Mouse (Mus musculus): ENCODE results near the gene Serpinb9d. TPM values are rescaled to one million over a fixed set of nuclear protein-coding genes. Genes with fewer than 3 reads are reported as not detected.
"Not testable (repeated sequence)": the region's sequence is repeated elsewhere in the genome, so short reads cannot be mapped to it uniquely, and the experiment has no call there.

The Serpinb9d gene
- polyA plus RNA-seq (2012; rRNA removed), result not detected in 2 replicates

GRCm38 (mm10) chr13:33192659-33193058 lies at the start of gene Serpinb9d:
TSS of gene Serpinb9d (plus strand) at chr13:33192959.
- no peak for DNase-seq
- H3K27ac ChIP-seq (ENCODE audit: control insufficient read depth, insufficient read depth, low read length), result no peak within 1 kb of the TSS
- no peaks in the 10 kb centered on the region for H3K27me3 ChIP-seq (ENCODE audit: control insufficient read depth, insufficient read depth, low read length)
- no peak within 1 kb of the TSS for H3K4me3 ChIP-seq (ENCODE audit: control insufficient read depth, insufficient read depth, low read length)
- H3K36me3 ChIP-seq (ENCODE audit: control insufficient read depth, insufficient read depth, low read length), result no peaks in the 10 kb centered on the region
- TF ChIP-seq CTCF (IDR thresholded peaks at IDR 0.05; ENCODE audit: borderline replicate concordance, control insufficient read depth, extremely low read depth, insufficient read depth, low read length, poor library complexity) (no peak), POLR2A (IDR thresholded peaks at IDR 0.05; ENCODE audit: control insufficient read depth, extremely low read depth, insufficient read depth, low read length, poor library complexity) (no peak)
- WGBS, result 83% methylated on average over 5 of the region's 5 CpGs
- no peaks in the 10 kb centered on the region for H3K4me1 ChIP-seq (replicated peaks; ENCODE audit: control insufficient read depth, insufficient read depth, low read length)

GRCm38 (mm10) chr13:33159642-33160041 lies 33.1 kb upstream of the Serpinb9d start, which contains the start of gene Serpinb9c:
TSS of gene Serpinb9c (minus strand) at chr13:33159742.
- TF ChIP-seq POLR2A (IDR thresholded peaks at IDR 0.05; ENCODE audit: control insufficient read depth, extremely low read depth, insufficient read depth, low read length, poor library complexity) (no peak), CTCF (IDR thresholded peaks at IDR 0.05; ENCODE audit: borderline replicate concordance, control insufficient read depth, extremely low read depth, insufficient read depth, low read length, poor library complexity) (no peak)
- Histone ChIP-seq H3K4me3 (ENCODE audit: control insufficient read depth, insufficient read depth, low read length) (no peak within 1 kb of the TSS), H3K27ac (ENCODE audit: control insufficient read depth, insufficient read depth, low read length) (no peak within 1 kb of the TSS), H3K27me3 (ENCODE audit: control insufficient read depth, insufficient read depth, low read length) (no peaks in the 10 kb centered on the region), H3K4me1 (replicated peaks; ENCODE audit: control insufficient read depth, insufficient read depth, low read length) (no peaks in the 10 kb centered on the region), H3K36me3 (ENCODE audit: control insufficient read depth, insufficient read depth, low read length) (no peaks in the 10 kb centered on the region)
- 76% methylated on average over 4 of the region's 4 CpGs for WGBS
- no peak for DNase-seq

- H3K4me3 ChIP-seq (ENCODE audit: control insufficient read depth, insufficient read depth, low read length); H3K27ac ChIP-seq (ENCODE audit: control insufficient read depth, insufficient read depth, low read length); H3K4me1 ChIP-seq (replicated peaks; ENCODE audit: control insufficient read depth, insufficient read depth, low read length); H3K36me3 ChIP-seq (ENCODE audit: control insufficient read depth, insufficient read depth, low read length); DNase-seq; H3K27me3 ChIP-seq (ENCODE audit: control insufficient read depth, insufficient read depth, low read length): not testable (repeated sequence)
- 74% methylated on average over 1 of the region's 1 CpGs for WGBS
Measured at GRCm38 (mm10) chr13:33190486-33190885, 2.3 kb upstream of the Serpinb9d start.

GRCm38 (mm10) chr13:33199740-33200139 lies 7.0 kb downstream of the Serpinb9d start:
- no peak overlapping the region for H3K27ac ChIP-seq (ENCODE audit: control insufficient read depth, insufficient read depth, low read length)
- TF ChIP-seq CTCF (IDR thresholded peaks at IDR 0.05; ENCODE audit: borderline replicate concordance, control insufficient read depth, extremely low read depth, insufficient read depth, low read length, poor library complexity), result no peak
- TF ChIP-seq POLR2A (IDR thresholded peaks at IDR 0.05; ENCODE audit: control insufficient read depth, extremely low read depth, insufficient read depth, low read length, poor library complexity), result no peak
- WGBS, result 60% methylated on average over 2 of the region's 2 CpGs

DNA sequence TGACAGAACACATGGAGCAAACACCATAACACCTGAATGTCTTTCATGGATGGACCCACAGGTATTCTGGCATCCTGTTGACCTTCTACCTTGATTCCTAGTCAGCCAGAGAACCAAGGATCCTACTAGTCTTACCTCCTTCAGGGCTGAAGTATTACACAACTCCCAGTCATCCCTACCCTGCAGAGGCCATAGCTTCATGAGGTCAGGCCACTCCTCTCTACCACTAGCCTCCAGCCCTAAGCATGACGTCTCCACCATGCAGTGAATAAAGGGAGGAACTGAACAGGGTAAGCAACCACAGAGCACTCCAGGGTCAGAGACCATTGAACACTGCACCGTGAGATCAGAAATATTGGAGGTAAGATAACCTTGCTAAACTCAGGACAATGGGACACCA lies 56.6 kb downstream of the Serpinb9d start, which contains the start of gene Serpinb9e:
Gene Serpinb9e, plus strand, starts transcription at position 301 of the 400 bp plus-strand sequence.
- H3K4me1 ChIP-seq (replicated peaks; ENCODE audit: control insufficient read depth, insufficient read depth, low read length); H3K4me3 ChIP-seq (ENCODE audit: control insufficient read depth, insufficient read depth, low read length); H3K36me3 ChIP-seq (ENCODE audit: control insufficient read depth, insufficient read depth, low read length); H3K27ac ChIP-seq (ENCODE audit: control insufficient read depth, insufficient read depth, low read length); DNase-seq; H3K27me3 ChIP-seq (ENCODE audit: control insufficient read depth, insufficient read depth, low read length): not testable (repeated sequence)
- WGBS, result 91% methylated on average over 2 of the region's 2 CpGs

More at GRCm38 (mm10) chr13:33199740-33200139, 7.0 kb downstream of the Serpinb9d start:
- H3K27me3 ChIP-seq (ENCODE audit: control insufficient read depth, insufficient read depth, low read length), result no peaks in the 10 kb centered on the region
- no peak for DNase-seq
- no peaks in the 10 kb centered on the region for H3K4me1 ChIP-seq (replicated peaks; ENCODE audit: control insufficient read depth, insufficient read depth, low read length)
- no peak overlapping the region for H3K4me3 ChIP-seq (ENCODE audit: control insufficient read depth, insufficient read depth, low read length)
- H3K36me3 ChIP-seq (ENCODE audit: control insufficient read depth, insufficient read depth, low read length), result no peaks in the 10 kb centered on the region

Other genes starting within 250 kb of the Serpinb9d start
- 11.9 and 15.9 TPM in 2 replicates for gene Serpinb6b, start 227.8 kb upstream of the Serpinb9d start, polyA plus RNA-seq (2012; rRNA removed)
- gene Serpinb9, start 189.7 kb upstream of the Serpinb9d start, polyA plus RNA-seq (2012; rRNA removed), result 8.6 and 11.4 TPM in 2 replicates
- gene Serpinb9b, start 165.5 kb upstream of the Serpinb9d start, polyA plus RNA-seq (2012; rRNA removed), result 0.32 and 0.34 TPM in 2 replicates
- 0.09 and 0.22 TPM in 2 replicates for gene Serpinb1b, start 114.4 kb upstream of the Serpinb9d start, polyA plus RNA-seq (2012; rRNA removed)
- not detected in 2 replicates for gene Serpinb9c, start 33.2 kb upstream of the Serpinb9d start, polyA plus RNA-seq (2012; rRNA removed)
- not detected in 2 replicates for gene Serpinb9e, start 56.7 kb downstream of the Serpinb9d start, polyA plus RNA-seq (2012; rRNA removed)
- gene Serpinb9f, start 131.1 kb downstream of the Serpinb9d start, polyA plus RNA-seq (2012; rRNA removed), result not detected in 2 replicates
- gene Gm11397, start 202.8 kb downstream of the Serpinb9d start, polyA plus RNA-seq (2012; rRNA removed), result not detected in 2 replicates